Mouse (Mus musculus): ENCODE data around the gene Olfr1393.
"Not testable (repeated sequence)": the region's sequence is repeated elsewhere in the genome, so short reads cannot be mapped to it uniquely, and the experiment has no call there.

Olfr1393 gene

GRCm38 (mm10) chr11:49287251-49287650 is 9.1 kb downstream of the Olfr1393 start:
- no peak for DNase-seq (ENCODE audit: low read depth, low spot score)

GRCm38 (mm10) chr11:49292777-49293176 is 14.7 kb downstream of the Olfr1393 start:
- DNase-seq (ENCODE audit: low read depth, low spot score): no peak

- DNase-seq (ENCODE audit: low read depth, low spot score): no peak
Measured at GRCm38 (mm10) chr11:49304441-49304840, 26.3 kb downstream of the Olfr1393 start, which contains the start of gene Olfr10. Olfr10 (plus strand) TSS chr11:49304741.

DNA sequence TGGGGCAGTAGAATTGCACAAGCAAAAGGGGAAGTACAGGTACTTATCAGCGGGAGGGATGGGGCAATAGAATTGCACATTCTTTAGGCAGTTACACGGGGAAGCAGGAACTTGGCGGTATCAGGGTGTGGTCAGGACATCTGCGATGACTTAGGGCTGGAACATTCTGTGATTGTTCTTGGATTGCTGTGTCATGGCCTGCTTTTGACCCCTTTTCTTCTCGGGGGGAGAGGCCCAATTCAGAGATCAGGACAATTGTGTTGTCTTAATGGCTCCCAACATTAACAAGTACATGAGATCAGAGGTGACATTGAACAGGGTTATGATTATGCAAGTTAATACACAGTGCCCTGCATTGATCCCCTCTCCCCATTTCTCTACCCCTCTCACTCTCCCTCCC is 30.4 kb downstream of the Olfr1393 start:
- DNase-seq (ENCODE audit: low read depth, low spot score): not testable (repeated sequence)

GRCm38 (mm10) chr11:49322442-49322841 is 44.3 kb downstream of the Olfr1393 start, which contains the start of gene Olfr1391:
Olfr1391 (plus strand) TSS chr11:49322742.
- no peak for DNase-seq (ENCODE audit: low read depth, low spot score)

DNA sequence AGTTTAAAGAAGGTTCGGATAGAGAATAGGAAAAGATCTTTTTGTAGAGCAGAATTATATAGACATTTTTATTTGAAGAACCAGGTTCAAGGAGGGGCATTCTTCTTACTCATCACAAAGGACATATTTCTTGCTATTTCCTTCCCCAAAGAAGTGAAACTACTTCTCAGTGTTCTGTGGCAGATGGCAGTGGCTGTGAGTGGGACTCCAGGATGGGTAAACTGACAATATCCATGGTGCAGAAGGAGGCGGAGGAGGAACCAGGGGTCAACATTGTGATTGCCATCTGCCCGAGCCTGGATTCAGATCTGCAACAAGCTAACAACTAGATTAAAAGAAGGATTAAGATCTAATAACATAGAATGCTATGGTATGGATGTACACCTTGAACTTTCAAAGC is 48.6 kb downstream of the Olfr1393 start:
- no peak for DNase-seq (ENCODE audit: low read depth, low spot score)

GRCm38 (mm10) chr11:49329686-49330085 is 51.6 kb downstream of the Olfr1393 start:
- DNase-seq (ENCODE audit: low read depth, low spot score): no peak
